Mouse (Mus musculus): ENCODE measurements around the gene Nfatc2. TPM values are rescaled to one million over a fixed set of nuclear protein-coding genes. Genes with fewer than 3 reads are reported as not detected.

Nfatc2 gene
- total and polyA plus RNA-seq, 3 experiments: not detected

GRCm38 (mm10) chr2:168459627-168460026, 141.8 kb downstream of the Nfatc2 start:
- H3K9ac ChIP-seq (ENCODE audit: control insufficient read depth, low read depth, low read length, poor library complexity, severe bottlenecking): no peak overlapping the region
- H3K27me3 ChIP-seq (ENCODE audit: control insufficient read depth in 1 of 2, insufficient read depth in 2 of 2, low read length in 2 of 2): no peaks in the 10 kb centered on the region
- H3K4me1 ChIP-seq (ENCODE audit: control insufficient read depth in 1 of 2, insufficient read depth in 2 of 2, low read length in 2 of 2): no peaks in the 10 kb centered on the region
- TF ChIP-seq NELFE (IDR thresholded peaks at IDR 0.05; ENCODE audit: low read depth, low read length) (no peak), ZMIZ1 (IDR thresholded peaks at IDR 0.05; ENCODE audit: low read depth, low read length) (no peak), ZC3H11A (IDR thresholded peaks at IDR 0.05; ENCODE audit: low read depth, low read length) (no peak)
- no peaks in the 10 kb centered on the region for H3K79me2 ChIP-seq (ENCODE audit: control insufficient read depth, insufficient read depth, low read length, poor library complexity)
- no peak for DNase-seq (ENCODE audit: low read depth, low spot score)
- no peaks in the 10 kb centered on the region for H3K9me3 ChIP-seq (replicated peaks; ENCODE audit: insufficient read depth, low read length)
- H3K27ac ChIP-seq (ENCODE audit: control insufficient read depth, low read depth, low read length): no peak overlapping the region
- H3K4me3 ChIP-seq (ENCODE audit: control insufficient read depth in 1 of 2, insufficient read depth in 1 of 2, low read depth in 2 of 2, low read length in 2 of 2): no peak overlapping the region
- no peaks in the 10 kb centered on the region for H3K36me3 ChIP-seq (ENCODE audit: control insufficient read depth in 1 of 2, insufficient read depth in 2 of 2, low read length in 2 of 2)

GRCm38 (mm10) chr2:168458583-168458982, 142.9 kb downstream of the Nfatc2 start:
- H3K27me3 ChIP-seq (ENCODE audit: control insufficient read depth in 1 of 2, insufficient read depth in 2 of 2, low read length in 2 of 2): no peaks in the 10 kb centered on the region
- H3K79me2 ChIP-seq (ENCODE audit: control insufficient read depth, insufficient read depth, low read length, poor library complexity): no peaks in the 10 kb centered on the region
- no peak overlapping the region for H3K9ac ChIP-seq (ENCODE audit: control insufficient read depth, low read depth, low read length, poor library complexity, severe bottlenecking)
- TF ChIP-seq MAFK (IDR thresholded peaks at IDR 0.05; ENCODE audit: borderline replicate concordance, low read depth, low read length): no peak
- TF ChIP-seq MAX (IDR thresholded peaks at IDR 0.05; ENCODE audit: low read length): no peak
- TF ChIP-seq GATA1 (IDR thresholded peaks at IDR 0.05; ENCODE audit: low read depth, low read length): no peak
- no peak for TF ChIP-seq CTCF (IDR thresholded peaks at IDR 0.05 in 2 of 3, conservative IDR thresholded peaks at IDR 0.05 in 1 of 3; ENCODE audit: control insufficient read depth in 1 of 3, insufficient read depth in 1 of 3, low read depth in 2 of 3, low read length in 3 of 3, poor library complexity in 1 of 3, severe bottlenecking in 1 of 3)
- TF ChIP-seq ZNF384 (IDR thresholded peaks at IDR 0.05; ENCODE audit: low read depth, low read length): no peak
- TF ChIP-seq MXI1 (IDR thresholded peaks at IDR 0.05; ENCODE audit: low read depth, low read length): no peak
- TF ChIP-seq MAZ (IDR thresholded peaks at IDR 0.05; ENCODE audit: low read depth, low read length): no peak
- no peak for TF ChIP-seq BHLHE40 (IDR thresholded peaks at IDR 0.05; ENCODE audit: borderline replicate concordance, low read depth, low read length)
- TF ChIP-seq ETS1 (IDR thresholded peaks at IDR 0.05; ENCODE audit: low read depth, low read length): no peak
- no peak for TF ChIP-seq ZC3H11A (IDR thresholded peaks at IDR 0.05; ENCODE audit: low read depth, low read length)
- no peak for TF ChIP-seq ZKSCAN1 (IDR thresholded peaks at IDR 0.05; ENCODE audit: low read depth, low read length)
- TF ChIP-seq USF2 (IDR thresholded peaks at IDR 0.05; ENCODE audit: borderline replicate concordance in 1 of 2, insufficient read depth in 1 of 2, low read depth in 1 of 2, low read length in 2 of 2): no peak
- no peak for TF ChIP-seq MEF2A (IDR thresholded peaks at IDR 0.05; ENCODE audit: extremely low read depth, insufficient replicate concordance, low read depth, low read length, poor library complexity, severe bottlenecking)
- no peak overlapping the region for H3K27ac ChIP-seq (ENCODE audit: control insufficient read depth, low read depth, low read length)
- H3K4me1 ChIP-seq (ENCODE audit: control insufficient read depth in 1 of 2, insufficient read depth in 2 of 2, low read length in 2 of 2): no peaks in the 10 kb centered on the region
- DNase-seq (ENCODE audit: low read depth, low spot score): no peak
- H3K9me3 ChIP-seq (replicated peaks; ENCODE audit: insufficient read depth, low read length): no peaks in the 10 kb centered on the region
- H3K36me3 ChIP-seq (ENCODE audit: control insufficient read depth in 1 of 2, insufficient read depth in 2 of 2, low read length in 2 of 2): no peaks in the 10 kb centered on the region
- no peak overlapping the region for H3K4me3 ChIP-seq (ENCODE audit: control insufficient read depth in 1 of 2, insufficient read depth in 1 of 2, low read depth in 2 of 2, low read length in 2 of 2)

Data from MEL (cell line).